Mouse (Mus musculus) c-Kit-negative CD71-positive TER-119-positive erythroid progenitor cells, embryonic 14.5 days (primary cell): ENCODE results near the gene Etnk1.
"Not testable (repeated sequence)": the region's sequence is repeated elsewhere in the genome, so short reads cannot be mapped to it uniquely, and the experiment has no call there.

ENCODE experiments used
- DNase-seq: peaks from one replicate; pipeline ENCODE4 v3.0.0-alpha.2; 2013; ENCODE audit warnings: low read depth, low spot score

Etnk1 gene

GRCm38 (mm10) chr6:143149766-143150291 lies 17.2 kb upstream of the Etnk1 start:
- DNase-seq, result no peak

GRCm38 (mm10) chr6:143151081-143151995 lies 15.7 kb upstream of the Etnk1 start:
- DNase-seq, result not testable (repeated sequence)

GRCm38 (mm10) chr6:143152321-143152827 lies 14.6 kb upstream of the Etnk1 start:
- no peak for DNase-seq

GRCm38 (mm10) chr6:143153160-143153559 lies 13.9 kb upstream of the Etnk1 start:
- DNase-seq, result no peak

GRCm38 (mm10) chr6:143153751-143154494 lies 13.1 kb upstream of the Etnk1 start:
- DNase-seq, result no peak

- DNase-seq, result no peak
These were observed 12.1 kb upstream of the Etnk1 start for GRCm38 (mm10) chr6:143154885-143155284.

- no peak for DNase-seq
These were observed 11.0 kb upstream of the Etnk1 start for GRCm38 (mm10) chr6:143155996-143156395.

- no peak for DNase-seq
These were observed 10.3 kb upstream of the Etnk1 start for GRCm38 (mm10) chr6:143156684-143157083.

GRCm38 (mm10) chr6:143157401-143157800 lies 9.6 kb upstream of the Etnk1 start:
- no peak for DNase-seq

GRCm38 (mm10) chr6:143160572-143161231 lies 6.3 kb upstream of the Etnk1 start:
- no peak for DNase-seq

- DNase-seq, result no peak
These were observed 4.7 kb upstream of the Etnk1 start for GRCm38 (mm10) chr6:143162161-143162877.

- no peak for DNase-seq
These were observed 2.8 kb upstream of the Etnk1 start for GRCm38 (mm10) chr6:143163956-143164905.

- no peak for DNase-seq
These were observed 2.1 kb upstream of the Etnk1 start for GRCm38 (mm10) chr6:143164906-143165255.

- no peak for DNase-seq
These were observed 1.4 kb upstream of the Etnk1 start for GRCm38 (mm10) chr6:143165404-143166257.

- peak; percentile 51 for DNase-seq
These were observed 443 bp downstream of the Etnk1 start for GRCm38 (mm10) chr6:143167409-143167919.

- no peak for DNase-seq
These were observed 1.1 kb downstream of the Etnk1 start for GRCm38 (mm10) chr6:143167981-143168674.

GRCm38 (mm10) chr6:143169385-143169784 lies 2.4 kb downstream of the Etnk1 start:
- no peak for DNase-seq
